Mouse (Mus musculus) hindbrain, embryonic 14.5 days (tissue): ENCODE data around the gene Rps17. TPM values are rescaled to one million over a fixed set of nuclear protein-coding genes. Genes with fewer than 3 reads are reported as not detected.

Experiments
- ATAC-seq: fragments of 200-750 bp; cut with Nextera tagmentation; 2 replicates; pipeline ENCODE4 v1.8.0; 2017; ENCODE audit warnings: moderate number of reproducible peaks, mild to moderate bottlenecking, moderate TSS enrichment, moderate library complexity; ENCODE audit not compliant: low FRiP score
- DNase-seq: peaks from one replicate; pipeline ENCODE4 v3.0.0-alpha.2; 2015; ENCODE audit warnings: low spot score
- H3K27ac ChIP-seq: fragments of 300-500 bp; sonication (generic); 2 replicates; pipeline ENCODE4 v1.5.1; 2014; ENCODE audit warnings: mild to moderate bottlenecking, moderate library complexity
- H3K27me3 ChIP-seq: fragments of 300-500 bp; sonication (generic); 2 replicates; pipeline ENCODE4 v1.6.1; 2014; ENCODE audit warnings: mild to moderate bottlenecking, low read length, mixed read lengths; ENCODE audit not compliant: control insufficient read depth, insufficient read depth
- H3K36me3 ChIP-seq: fragments of 300-500 bp; sonication (generic); replicated peaks from 2 replicates; pipeline ENCODE4 v1.6.1; 2014; ENCODE audit not compliant: control insufficient read depth, insufficient read depth
- H3K4me1 ChIP-seq: fragments of 300-500 bp; sonication (generic); replicated peaks from 2 replicates; pipeline ENCODE4 v1.6.1; 2014; ENCODE audit warnings: antibody characterized with exemption, low read length, mixed read lengths; ENCODE audit not compliant: control insufficient read depth, insufficient read depth
- H3K4me2 ChIP-seq: fragments of 300-500 bp; sonication (generic); replicated peaks from 2 replicates; pipeline ENCODE4 v1.6.1; 2014; ENCODE audit warnings: mild to moderate bottlenecking, moderate library complexity
- H3K4me3 ChIP-seq: fragments of 300-500 bp; sonication (generic); replicated peaks from 2 replicates; pipeline ENCODE4 v1.5.1; 2014; ENCODE audit warnings: mild to moderate bottlenecking, low read length
- H3K9ac ChIP-seq: fragments of 300-500 bp; sonication (generic); 2 replicates; pipeline ENCODE4 v1.6.1; 2014
- H3K9me3 ChIP-seq: fragments of 300-500 bp; sonication (generic); 2 replicates; pipeline ENCODE4 v1.6.1; 2016; ENCODE audit warnings: low read length; ENCODE audit not compliant: control insufficient read depth
- WGBS: fragments of 180-500 bp; shearing (Covaris S2); extraction: QIAGEN DNeasy Blood & Tissue Kit; methylation state at CpG from one replicate; pipeline ENCODE4 v1.1.7; 2014; 5-methylcytosine and 5-hydroxymethylcytosine counted together
- polyA plus RNA-seq: library from polyadenylated mRNA; unstranded; fragments of >200 nt; fragmentation: Nextera tagmentation; extraction: Ambion mirVana; gene quantifications from 2 replicates; pipeline ENCODE4 v1.2.1, GENCODE M21; 2014

Rps17 gene
- 653 and 807 TPM in 2 replicates for polyA plus RNA-seq

DNA sequence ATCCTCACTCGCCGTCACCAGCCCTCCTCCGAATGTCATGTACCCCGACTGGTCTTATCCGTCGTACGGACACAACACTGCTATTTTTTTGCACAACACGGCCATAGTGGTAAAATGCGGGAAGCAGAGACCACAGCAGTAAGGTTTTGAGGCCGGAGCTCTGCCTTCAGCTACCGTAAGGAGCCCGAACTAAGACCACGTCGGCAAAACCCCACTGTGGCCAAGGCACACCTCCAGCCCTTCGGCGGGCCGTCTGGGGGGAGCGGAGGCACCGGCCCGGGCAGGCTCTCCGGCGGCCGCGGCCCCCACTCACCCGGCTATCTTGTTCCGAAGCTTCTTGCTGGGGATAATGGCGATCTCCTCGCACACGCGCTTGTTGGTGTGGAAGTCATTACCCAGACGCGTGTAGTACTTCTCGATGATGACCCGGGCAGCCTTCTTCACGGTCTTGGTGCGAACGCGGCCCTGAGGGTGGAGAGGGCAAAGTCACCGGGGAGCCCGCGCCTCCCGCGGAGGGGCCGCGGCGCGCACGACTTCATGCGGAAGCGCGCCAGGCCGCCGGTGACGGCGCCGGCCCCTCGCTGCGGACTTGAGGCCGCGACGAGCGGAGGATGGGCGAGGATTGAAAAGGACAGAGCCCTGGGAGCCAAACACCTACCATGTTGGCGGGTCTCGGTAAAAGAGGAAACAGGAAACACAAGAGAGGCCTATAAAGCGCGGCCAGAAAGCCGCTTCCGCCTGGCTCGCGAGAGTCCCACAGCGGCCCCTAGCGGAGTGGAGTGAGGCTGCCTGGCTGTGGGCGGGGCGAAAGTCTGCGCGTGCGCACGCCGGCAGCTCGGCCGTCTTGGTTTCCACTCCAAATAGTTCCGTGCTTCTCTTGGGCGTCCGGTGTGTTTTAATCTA, at the start of gene Rps17:
Rps17 (minus strand) TSS at position 711 of the 903 bp plus-strand sequence.
- Histone ChIP-seq H3K9me3 (no peaks in the 10 kb centered on the region), H3K4me2 (peak within 1 kb of the TSS; percentile 92), H3K4me1 (peaks cover 14% of the 10 kb centered on the region), H3K36me3 (peaks cover 42% of the 10 kb centered on the region), H3K9ac (peak within 1 kb of the TSS; percentile 99), H3K4me3 (peak within 1 kb of the TSS; percentile 94), H3K27ac (peak within 1 kb of the TSS; percentile 79), H3K27me3 (no peaks in the 10 kb centered on the region)
- under 1% methylated on average over 84 of the region's 85 CpGs for WGBS
- peak; percentile 99 for DNase-seq
- ATAC-seq, result peak; percentile 92

DNA sequence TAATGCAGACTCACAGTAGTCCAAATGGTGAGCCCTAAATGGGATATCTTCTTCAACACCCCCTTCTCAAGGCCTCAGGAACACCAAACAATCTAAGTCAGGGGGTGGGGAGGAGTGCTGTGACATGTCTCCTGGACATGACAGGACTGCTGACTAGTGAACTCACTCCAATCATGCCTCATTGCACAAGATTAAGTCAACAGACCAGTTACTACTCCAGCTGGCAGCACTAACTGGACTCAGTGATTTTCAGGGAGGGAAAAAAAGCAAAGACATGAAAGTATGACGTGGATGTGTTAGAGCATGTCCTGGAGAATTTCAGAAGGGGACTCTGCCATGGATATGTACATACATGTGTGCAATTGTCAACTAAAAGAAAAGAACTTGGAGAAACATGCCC, 34.3 kb upstream of the Rps17 start:
- Histone ChIP-seq H3K9me3 (no peaks in the 10 kb centered on the region), H3K4me2 (no peak overlapping the region), H3K4me1 (no peaks in the 10 kb centered on the region), H3K9ac (no peak overlapping the region), H3K4me3 (no peak overlapping the region), H3K27ac (no peak overlapping the region), H3K27me3 (no peaks in the 10 kb centered on the region), H3K36me3 (no peaks in the 10 kb centered on the region)
- 94% methylated on average over 1 of the region's 1 CpGs for WGBS
- no peak for ATAC-seq
- no peak for DNase-seq

DNA sequence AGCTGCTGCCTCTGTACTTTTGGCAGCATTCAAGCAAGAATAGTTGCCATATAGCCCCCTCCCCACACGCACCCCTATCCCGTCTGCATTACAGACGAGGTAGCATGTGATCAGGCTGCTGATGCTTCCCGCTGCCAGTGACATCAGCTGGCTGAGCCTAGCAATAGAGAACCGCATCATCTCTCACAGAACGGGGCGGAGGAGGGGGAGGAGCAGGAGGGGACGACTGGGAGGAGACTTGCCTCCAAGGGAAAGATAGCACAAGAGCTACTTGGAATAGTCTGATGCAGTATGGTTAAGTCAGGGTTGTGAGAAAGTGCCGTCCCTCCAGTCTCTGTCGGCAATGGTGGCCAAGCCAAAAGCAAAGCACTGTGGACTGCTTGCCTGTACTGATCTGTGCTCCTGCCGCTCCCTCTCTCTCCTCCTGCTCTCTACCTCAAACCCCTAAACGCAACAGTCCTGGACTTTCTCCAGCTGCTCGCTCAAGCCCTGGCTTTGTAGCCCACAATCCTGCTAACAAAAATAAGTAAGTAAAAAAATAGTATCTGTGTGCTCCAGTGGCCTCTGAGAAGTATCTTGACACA, 27.4 kb upstream of the Rps17 start:
- no peak overlapping the region for H3K27ac ChIP-seq
- peak overlapping the region; percentile 58 for H3K4me2 ChIP-seq
- no peaks in the 10 kb centered on the region for H3K36me3 ChIP-seq
- no peaks in the 10 kb centered on the region for H3K9me3 ChIP-seq
- H3K9ac ChIP-seq, result peak overlapping the region; percentile 54
- DNase-seq (peak; percentile 73), ATAC-seq (peak; percentile 97)
- H3K4me1 ChIP-seq, result peaks cover 14% of the 10 kb centered on the region
- 6% methylated on average over 13 of the region's 13 CpGs for WGBS
- H3K27me3 ChIP-seq, result no peaks in the 10 kb centered on the region
- H3K4me3 ChIP-seq, result peak overlapping the region; percentile 21

DNA sequence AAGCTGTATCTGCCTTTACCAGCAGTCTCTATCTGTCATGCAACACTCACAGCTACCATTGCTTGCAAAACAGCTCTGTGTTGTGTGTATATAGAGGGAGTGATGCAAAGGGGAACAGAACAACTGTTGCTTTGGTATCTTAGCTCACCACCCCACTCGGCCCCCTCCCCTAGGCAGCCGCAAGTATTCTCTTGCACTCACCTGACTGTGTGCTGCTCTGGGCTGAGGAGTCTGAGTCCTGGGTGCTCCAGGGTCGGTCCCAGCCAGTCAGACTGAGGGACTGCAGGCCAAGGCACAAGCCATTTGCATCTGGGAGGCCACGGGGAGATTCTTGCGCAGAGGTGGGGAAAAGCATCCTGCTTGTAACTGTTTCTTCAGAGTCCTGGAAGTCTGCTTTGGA, 26.8 kb upstream of the Rps17 start:
- DNase-seq, result no peak
- Histone ChIP-seq H3K4me1 (peaks cover 14% of the 10 kb centered on the region), H3K9ac (peak overlapping the region; percentile 54), H3K4me3 (peak overlapping the region; percentile 21; the same call in 1 of the 2 replicates), H3K9me3 (no peaks in the 10 kb centered on the region), H3K36me3 (no peaks in the 10 kb centered on the region), H3K4me2 (peak overlapping the region; percentile 58), H3K27me3 (no peaks in the 10 kb centered on the region), H3K27ac (no peak overlapping the region)
- peak; percentile 51; the same call in 1 of the 2 replicates for ATAC-seq
- WGBS, result 17% methylated on average over 5 of the region's 5 CpGs

DNA sequence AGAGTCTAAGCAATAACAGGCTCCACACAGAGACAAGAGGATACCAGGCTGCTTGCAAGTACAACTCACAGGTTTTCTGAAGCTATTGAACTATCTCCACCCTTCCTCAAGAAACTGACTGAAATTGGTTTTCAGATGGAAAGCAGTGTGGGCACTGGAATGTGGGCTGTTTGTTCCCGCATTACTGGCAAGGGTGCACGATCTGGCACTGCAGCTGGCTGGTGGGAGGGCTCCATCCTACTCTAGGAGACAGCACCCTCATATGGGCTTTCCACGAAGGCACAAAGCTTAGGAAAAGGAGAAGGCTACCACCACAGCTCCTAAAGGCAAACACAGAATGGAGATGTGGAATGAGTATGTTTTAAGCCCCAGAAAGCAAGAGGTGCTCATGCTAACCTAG, 24.7 kb upstream of the Rps17 start:
- H3K9me3 ChIP-seq, result no peaks in the 10 kb centered on the region
- H3K27ac ChIP-seq, result no peak overlapping the region
- no peak overlapping the region for H3K4me3 ChIP-seq
- ATAC-seq (no peak), DNase-seq (no peak)
- no peak overlapping the region for H3K4me2 ChIP-seq
- peaks cover 14% of the 10 kb centered on the region for H3K4me1 ChIP-seq
- no peak overlapping the region for H3K9ac ChIP-seq
- no peaks in the 10 kb centered on the region for H3K36me3 ChIP-seq
- no peaks in the 10 kb centered on the region for H3K27me3 ChIP-seq
- 64% methylated on average over 3 of the region's 3 CpGs for WGBS

DNA sequence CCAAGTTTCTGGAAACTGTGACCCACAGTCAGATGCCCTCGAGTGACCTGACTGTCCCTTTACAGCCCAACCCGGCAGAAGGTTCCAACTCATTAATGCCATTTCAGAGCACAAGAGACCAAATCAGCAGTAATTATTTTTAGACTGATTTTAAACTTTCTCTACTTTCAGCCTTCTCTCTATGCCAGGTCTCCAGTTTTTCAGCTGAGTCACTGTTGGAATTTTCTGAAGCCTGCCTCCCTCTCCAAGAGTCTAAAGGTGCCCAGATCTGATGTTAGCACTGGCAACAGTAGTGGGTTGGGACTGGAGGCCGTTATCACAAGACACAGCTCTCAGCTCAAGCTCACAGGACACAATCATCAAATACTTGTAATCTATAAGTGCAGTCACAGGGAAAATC, 22.9 kb upstream of the Rps17 start:
- no peaks in the 10 kb centered on the region for H3K9me3 ChIP-seq
- WGBS, result 77% methylated on average over 3 of the region's 3 CpGs

DNA sequence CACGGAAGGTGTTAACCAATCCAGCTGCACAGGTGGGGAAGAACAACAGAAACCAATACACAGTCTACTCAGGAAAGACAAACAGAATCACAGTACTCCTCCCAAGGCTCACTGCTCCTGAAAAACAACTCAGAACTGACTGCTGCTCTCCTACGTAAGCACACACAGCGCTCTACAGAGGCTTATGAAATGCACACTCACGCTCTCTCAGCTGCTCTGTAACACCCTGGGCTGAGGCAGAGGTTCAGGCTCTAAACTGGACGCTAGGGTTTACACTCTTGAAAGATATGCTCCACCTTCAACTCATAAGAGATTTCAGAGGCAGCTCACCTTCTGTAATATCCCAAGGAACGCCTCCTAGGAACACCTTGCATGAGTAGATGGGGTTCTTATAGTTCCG, 11.9 kb upstream of the Rps17 start:
- no peaks in the 10 kb centered on the region for H3K9me3 ChIP-seq
- no peaks in the 10 kb centered on the region for H3K36me3 ChIP-seq
- no peak overlapping the region for H3K4me2 ChIP-seq
- no peak overlapping the region for H3K4me3 ChIP-seq
- no peak overlapping the region for H3K27ac ChIP-seq
- H3K4me1 ChIP-seq, result no peaks in the 10 kb centered on the region
- H3K9ac ChIP-seq, result no peak overlapping the region
- DNase-seq (no peak), ATAC-seq (no peak)
- WGBS, result 87% methylated on average over 7 of the region's 7 CpGs
- no peaks in the 10 kb centered on the region for H3K27me3 ChIP-seq

More for the DNA sequence above, 22.9 kb upstream of the Rps17 start:
- no peak for DNase-seq
- ATAC-seq, result no peak
- H3K27me3 ChIP-seq, result no peaks in the 10 kb centered on the region
- H3K27ac ChIP-seq, result no peak overlapping the region
- no peak overlapping the region for H3K4me3 ChIP-seq
- H3K9ac ChIP-seq, result no peak overlapping the region
- no peaks in the 10 kb centered on the region for H3K36me3 ChIP-seq
- H3K4me2 ChIP-seq, result no peak overlapping the region
- H3K4me1 ChIP-seq, result peaks cover 14% of the 10 kb centered on the region

DNA sequence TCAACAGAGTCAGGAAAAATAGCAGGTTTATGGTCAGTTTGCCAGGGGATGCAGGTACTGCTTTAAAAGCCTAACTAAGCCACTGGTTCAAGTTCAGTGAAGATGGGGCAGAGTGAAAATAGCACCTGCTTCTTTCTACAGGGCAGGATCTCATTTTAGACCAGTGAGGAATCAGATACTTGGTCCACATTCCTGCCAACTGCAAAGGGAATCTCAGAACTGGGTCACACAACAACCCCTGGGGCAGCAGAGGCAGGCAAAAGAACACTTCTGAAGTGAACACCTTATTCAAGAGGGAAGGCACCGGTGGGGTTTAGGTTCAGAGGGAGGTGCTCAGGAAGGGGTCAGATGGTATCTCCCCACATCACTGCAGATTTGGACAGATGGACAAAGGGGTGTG, 11.3 kb upstream of the Rps17 start:
- no peaks in the 10 kb centered on the region for H3K36me3 ChIP-seq
- no peak overlapping the region for H3K9ac ChIP-seq
- H3K4me1 ChIP-seq, result no peaks in the 10 kb centered on the region
- H3K4me2 ChIP-seq, result no peak overlapping the region
- H3K27ac ChIP-seq, result no peak overlapping the region
- no peaks in the 10 kb centered on the region for H3K27me3 ChIP-seq
- H3K4me3 ChIP-seq, result no peak overlapping the region
- DNase-seq (no peak), ATAC-seq (no peak)
- no peaks in the 10 kb centered on the region for H3K9me3 ChIP-seq
- WGBS, result 92% methylated on average over 1 of the region's 1 CpGs

DNA sequence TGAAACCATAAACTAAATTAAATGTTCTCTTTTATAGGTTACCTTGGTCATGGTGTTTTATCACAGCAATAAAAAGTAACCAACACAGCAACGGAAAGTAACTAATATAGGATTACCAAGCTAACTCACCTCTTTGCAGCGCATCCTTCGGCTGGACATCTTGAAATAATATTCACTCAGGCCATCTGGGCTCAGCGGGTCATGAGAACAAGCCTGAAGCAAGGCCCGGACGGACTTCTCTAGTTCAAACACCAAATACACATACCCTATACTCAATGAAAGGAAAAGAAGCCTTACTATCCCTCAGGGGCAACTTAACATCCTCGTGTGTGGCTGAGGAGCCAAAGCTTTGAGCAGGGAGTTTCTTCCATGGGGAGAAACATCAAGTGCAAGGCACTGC, 10.7 kb upstream of the Rps17 start:
- no peak overlapping the region for H3K4me2 ChIP-seq
- WGBS, result 85% methylated on average over 7 of the region's 7 CpGs
- no peak for DNase-seq
- no peaks in the 10 kb centered on the region for H3K4me1 ChIP-seq
- H3K4me3 ChIP-seq, result no peak overlapping the region
- no peak overlapping the region for H3K9ac ChIP-seq
- no peaks in the 10 kb centered on the region for H3K9me3 ChIP-seq
- H3K36me3 ChIP-seq, result no peaks in the 10 kb centered on the region
- ATAC-seq, result no peak
- no peak overlapping the region for H3K27ac ChIP-seq
- no peaks in the 10 kb centered on the region for H3K27me3 ChIP-seq
